Mouse (Mus musculus): Measurements from ENCODE around the gene Gnb1. TPM values are rescaled to one million over a fixed set of nuclear protein-coding genes. Genes with fewer than 3 reads are reported as not detected.

Gene Gnb1
- total and polyA plus RNA-seq, 2 experiments from 2014 or later = 405 to 1,405 TPM

DNA sequence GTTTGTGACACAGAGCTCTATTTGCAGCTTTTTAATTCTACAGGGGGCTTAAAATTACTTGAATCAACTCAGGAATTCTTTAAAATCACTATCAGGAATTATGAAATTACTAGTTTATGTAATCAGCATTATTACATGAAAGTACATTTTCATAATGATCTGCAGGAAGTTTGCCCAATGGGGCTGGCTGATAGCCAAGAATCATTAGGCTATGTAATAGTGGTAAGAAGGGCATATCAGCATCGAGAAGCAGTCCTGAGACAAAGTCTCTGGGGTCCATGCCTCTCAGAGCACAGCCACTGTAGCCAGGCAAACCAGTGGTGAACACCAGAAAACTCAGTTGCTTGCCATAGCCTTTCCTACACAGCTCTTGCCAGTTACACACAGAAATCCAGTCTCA is 102.6 kb downstream of the Gnb1 start:
- WGBS = 61% methylated on average over 1 of the region's 1 CpGs
- ATAC-seq (ENCODE audit: low FRiP score) (no peak), DNase-seq (ENCODE audit: low spot score) (peak; percentile 10)

DNA sequence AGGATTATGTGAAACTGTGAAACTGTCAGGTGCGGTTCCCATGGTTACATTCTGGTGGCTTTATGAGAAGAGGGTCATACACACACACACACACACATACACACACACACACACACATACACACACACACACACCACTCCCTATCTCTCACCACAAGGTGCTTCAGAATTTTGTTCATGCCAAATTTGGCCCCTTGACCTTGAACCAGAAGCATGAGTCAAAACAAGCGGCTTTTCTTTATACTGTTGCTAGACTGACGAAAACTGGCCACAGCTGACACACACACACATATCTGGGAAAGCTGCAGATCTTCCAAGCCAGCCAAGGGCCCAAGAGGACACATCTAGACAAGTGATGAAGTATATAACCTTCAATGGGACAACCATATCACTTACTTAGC is 104.6 kb downstream of the Gnb1 start:
- Histone ChIP-seq H3K4me3 (ENCODE audit: low read depth, low read length) (no peak overlapping the region), H3K36me3 (ENCODE audit: insufficient read depth, low read length) (peaks cover 3% of the 10 kb centered on the region; the same call in 1 of the 2 replicates), H3K9ac (replicated peaks; ENCODE audit: low read length, poor library complexity, severe bottlenecking) (no peak overlapping the region), H3K27ac (ENCODE audit: low read depth, low read length) (no peak overlapping the region), H3K4me2 (ENCODE audit: low read depth, low read length, poor library complexity, severe bottlenecking) (no peak overlapping the region), H3K27me3 (ENCODE audit: insufficient read depth, low read length) (no peaks in the 10 kb centered on the region), H3K4me1 (ENCODE audit: insufficient read depth, low read length) (no peaks in the 10 kb centered on the region), H3K9me3 (ENCODE audit: low read length) (no peaks in the 10 kb centered on the region)
- no peak for DNase-seq (ENCODE audit: low spot score)
- WGBS = 76% methylated on average over 3 of the region's 3 CpGs
- no peak for TF ChIP-seq CTCF (IDR thresholded peaks at IDR 0.05)
- no peak for ATAC-seq (ENCODE audit: low FRiP score)

More for the DNA sequence above, 102.6 kb downstream of the Gnb1 start:
- H3K27ac ChIP-seq (ENCODE audit: low read depth, low read length) = no peak overlapping the region
- no peak overlapping the region for H3K9ac ChIP-seq (replicated peaks; ENCODE audit: low read length, poor library complexity, severe bottlenecking)
- no peak overlapping the region for H3K4me3 ChIP-seq (ENCODE audit: low read depth, low read length)
- peaks cover 21% of the 10 kb centered on the region for H3K36me3 ChIP-seq (ENCODE audit: insufficient read depth, low read length)
- H3K27me3 ChIP-seq (ENCODE audit: insufficient read depth, low read length) = no peaks in the 10 kb centered on the region
- no peak for TF ChIP-seq CTCF (IDR thresholded peaks at IDR 0.05)
- no peaks in the 10 kb centered on the region for H3K9me3 ChIP-seq (ENCODE audit: low read length)
- H3K4me1 ChIP-seq (ENCODE audit: insufficient read depth, low read length) = no peaks in the 10 kb centered on the region
- H3K4me2 ChIP-seq (ENCODE audit: low read depth, low read length, poor library complexity, severe bottlenecking) = no peak overlapping the region

DNA sequence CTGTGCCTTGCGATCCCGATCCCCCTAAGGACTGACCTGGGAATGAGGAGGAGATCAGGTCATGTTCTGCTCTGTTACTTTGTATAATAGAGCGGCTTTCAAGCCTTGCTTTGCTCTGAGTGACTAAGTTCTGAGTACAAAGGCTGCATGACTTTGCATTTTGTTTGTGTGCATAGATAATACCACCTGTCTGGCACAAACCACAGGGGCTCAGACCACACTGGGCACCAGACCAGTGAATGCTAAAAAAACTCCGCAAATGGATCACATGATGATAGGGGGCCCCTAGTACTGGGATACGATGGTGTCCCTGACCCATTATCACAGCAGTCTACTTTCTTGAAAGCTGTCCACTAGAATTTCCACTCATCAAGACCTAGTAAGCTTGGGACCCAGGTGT is 105.4 kb downstream of the Gnb1 start:
- H3K27me3 ChIP-seq (ENCODE audit: insufficient read depth, low read length) = no peaks in the 10 kb centered on the region
- ATAC-seq (ENCODE audit: low FRiP score) (no peak), DNase-seq (ENCODE audit: low spot score) (no peak)
- TF ChIP-seq CTCF (IDR thresholded peaks at IDR 0.05) = no peak
- no peak overlapping the region for H3K9ac ChIP-seq (replicated peaks; ENCODE audit: low read length, poor library complexity, severe bottlenecking)
- no peaks in the 10 kb centered on the region for H3K9me3 ChIP-seq (ENCODE audit: low read length)
- no peak overlapping the region for H3K27ac ChIP-seq (ENCODE audit: low read depth, low read length)
- H3K36me3 ChIP-seq (ENCODE audit: insufficient read depth, low read length) = no peaks in the 10 kb centered on the region
- 80% methylated on average over 5 of the region's 5 CpGs for WGBS
- H3K4me3 ChIP-seq (ENCODE audit: low read depth, low read length) = no peak overlapping the region
- no peaks in the 10 kb centered on the region for H3K4me1 ChIP-seq (ENCODE audit: insufficient read depth, low read length)
- H3K4me2 ChIP-seq (ENCODE audit: low read depth, low read length, poor library complexity, severe bottlenecking) = no peak overlapping the region

DNA sequence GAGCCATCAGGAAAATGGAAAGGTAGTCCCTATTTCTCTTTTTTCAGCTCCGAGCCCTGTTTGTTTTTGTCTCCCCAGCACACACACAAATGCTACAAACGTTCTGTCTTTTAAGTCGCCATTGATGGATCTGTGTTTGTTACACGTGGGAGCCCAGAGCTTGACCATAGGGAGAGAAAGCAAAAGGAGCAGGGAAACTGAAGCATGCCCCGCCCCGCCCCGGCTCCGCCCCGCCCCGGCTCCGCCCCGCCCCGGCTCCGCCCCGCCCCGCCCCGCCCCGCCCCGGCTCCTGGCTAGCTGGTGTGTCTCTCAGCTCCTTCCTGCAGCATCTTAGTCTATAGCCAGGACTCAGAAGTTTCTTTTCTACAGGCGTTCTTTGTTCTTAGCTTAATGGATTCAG is 107.4 kb downstream of the Gnb1 start:
- TF ChIP-seq CTCF (IDR thresholded peaks at IDR 0.05) = no peak
- no peak overlapping the region for H3K4me3 ChIP-seq (ENCODE audit: low read depth, low read length)
- H3K4me2 ChIP-seq (ENCODE audit: low read depth, low read length, poor library complexity, severe bottlenecking) = no peak overlapping the region
- no peak overlapping the region for H3K27ac ChIP-seq (ENCODE audit: low read depth, low read length)
- H3K9me3 ChIP-seq (ENCODE audit: low read length) = no peaks in the 10 kb centered on the region
- ATAC-seq (ENCODE audit: low FRiP score) = no peak
- H3K36me3 ChIP-seq (ENCODE audit: insufficient read depth, low read length) = no peaks in the 10 kb centered on the region
- no peaks in the 10 kb centered on the region for H3K27me3 ChIP-seq (ENCODE audit: insufficient read depth, low read length)
- WGBS = 24% methylated on average over 14 of the region's 20 CpGs
- no peak overlapping the region for H3K9ac ChIP-seq (replicated peaks; ENCODE audit: low read length, poor library complexity, severe bottlenecking)
- H3K4me1 ChIP-seq (ENCODE audit: insufficient read depth, low read length) = 0 out of 2 replicates have a peak, but pooled peaks cover 4% of the 10 kb centered on the region
- no peak for DNase-seq (ENCODE audit: low spot score)

DNA sequence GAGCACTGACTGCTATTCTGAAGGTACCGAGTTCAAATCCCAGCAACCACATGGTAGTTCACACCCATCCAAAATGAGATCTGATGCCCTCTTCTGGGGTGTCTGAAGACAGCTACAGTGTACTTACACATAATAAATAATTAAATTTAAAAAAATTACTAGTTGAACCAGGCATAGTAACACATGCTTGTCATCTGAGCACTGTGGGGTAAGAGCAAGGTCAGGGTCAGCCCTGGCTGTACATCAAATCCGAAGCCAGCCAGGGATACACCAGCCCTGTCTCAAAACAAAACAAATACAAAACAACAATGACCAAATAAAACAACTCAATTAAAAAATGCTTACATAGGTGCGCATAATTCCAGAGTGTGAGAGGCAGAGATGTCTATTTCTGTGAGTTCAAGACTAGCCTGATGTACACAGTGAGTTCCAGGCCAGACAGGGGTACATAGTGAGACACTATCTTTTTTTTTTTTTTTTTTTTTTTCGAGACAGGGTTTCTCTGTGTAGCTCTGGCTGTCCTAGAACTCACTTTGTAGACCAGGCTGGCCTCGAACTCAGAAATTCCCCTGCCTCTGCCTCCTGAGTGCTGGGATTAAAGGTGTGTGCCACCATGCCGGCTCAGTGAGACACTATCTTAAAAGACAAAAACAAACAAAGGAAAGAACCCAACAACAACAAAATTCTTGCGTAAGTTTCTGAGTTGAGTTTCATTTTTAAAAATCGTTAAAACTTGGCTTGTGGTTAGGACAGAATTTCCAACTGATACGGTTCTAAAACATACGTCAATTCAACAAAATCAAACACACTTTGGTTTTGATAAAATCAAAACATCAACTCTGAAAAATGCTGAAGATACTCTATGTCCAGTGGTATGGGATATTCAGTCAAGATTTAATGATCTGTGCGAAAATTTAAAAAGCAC is 109.0 kb downstream of the Gnb1 start:
- WGBS = 88% methylated on average over 10 of the region's 11 CpGs
- TF ChIP-seq CTCF (IDR thresholded peaks at IDR 0.05) = no peak
- peaks cover 2% of the 10 kb centered on the region; the same call in 1 of the 2 replicates for H3K36me3 ChIP-seq (ENCODE audit: insufficient read depth, low read length)
- H3K9ac ChIP-seq (replicated peaks; ENCODE audit: low read length, poor library complexity, severe bottlenecking) = no peak overlapping the region
- no peaks in the 10 kb centered on the region for H3K9me3 ChIP-seq (ENCODE audit: low read length)
- DNase-seq (ENCODE audit: low spot score) (no peak), ATAC-seq (ENCODE audit: low FRiP score) (no peak)
- H3K27ac ChIP-seq (ENCODE audit: low read depth, low read length) = peak overlapping the region; percentile 100
- peak overlapping the region; percentile 94 for H3K4me3 ChIP-seq (ENCODE audit: low read depth, low read length)
- H3K4me1 ChIP-seq (ENCODE audit: insufficient read depth, low read length) = 0 out of 2 replicates have a peak, but pooled peaks cover 4% of the 10 kb centered on the region
- no peaks in the 10 kb centered on the region for H3K27me3 ChIP-seq (ENCODE audit: insufficient read depth, low read length)
- H3K4me2 ChIP-seq (ENCODE audit: low read depth, low read length, poor library complexity, severe bottlenecking) = peak overlapping the region; percentile 86
